Mouse (Mus musculus): ENCODE measurements around the gene Pygm.

Pygm gene

GRCm38 (mm10) chr19:6409936-6410335 lies 25.7 kb downstream of the Pygm start:
- DNase-seq (ENCODE audit: low spot score), result no peak

- no peak for DNase-seq (ENCODE audit: low spot score)
Measured at GRCm38 (mm10) chr19:6412798-6413197, 28.6 kb downstream of the Pygm start.

- DNase-seq (ENCODE audit: low spot score), result no peak
Measured at GRCm38 (mm10) chr19:6415454-6415853, 31.3 kb downstream of the Pygm start.

GRCm38 (mm10) chr19:6416124-6416770 lies 32.0 kb downstream of the Pygm start:
- DNase-seq (ENCODE audit: low spot score), result no peak

- DNase-seq (ENCODE audit: low spot score), result no peak
Measured at GRCm38 (mm10) chr19:6416894-6417761, 32.9 kb downstream of the Pygm start.

- no peak for DNase-seq (ENCODE audit: low spot score)
Measured at GRCm38 (mm10) chr19:6418233-6418879, 34.2 kb downstream of the Pygm start, which contains the start of gene Nrxn2. TSS of gene Nrxn2 (plus strand) at chr19:6418731.

GRCm38 (mm10) chr19:6418984-6419692 lies 34.9 kb downstream of the Pygm start:
- no peak for DNase-seq (ENCODE audit: low spot score)

- no peak for DNase-seq (ENCODE audit: low spot score)
Measured at GRCm38 (mm10) chr19:6419805-6420310, 35.7 kb downstream of the Pygm start.

- no peak for DNase-seq (ENCODE audit: low spot score)
Measured at GRCm38 (mm10) chr19:6420481-6421210, 36.4 kb downstream of the Pygm start.

- DNase-seq (ENCODE audit: low spot score), result no peak
Measured at GRCm38 (mm10) chr19:6421211-6421590, 37.0 kb downstream of the Pygm start.

- DNase-seq (ENCODE audit: low spot score), result no peak
Measured at GRCm38 (mm10) chr19:6422014-6422413, 37.8 kb downstream of the Pygm start.

GRCm38 (mm10) chr19:6423241-6423640 lies 39.0 kb downstream of the Pygm start:
- DNase-seq (ENCODE audit: low spot score), result no peak

- DNase-seq (ENCODE audit: low spot score), result no peak
Measured at GRCm38 (mm10) chr19:6424137-6424881, 40.1 kb downstream of the Pygm start.

GRCm38 (mm10) chr19:6425595-6425994 lies 41.4 kb downstream of the Pygm start:
- no peak for DNase-seq (ENCODE audit: low spot score)

GRCm38 (mm10) chr19:6426703-6427500 lies 42.7 kb downstream of the Pygm start:
- no peak for DNase-seq (ENCODE audit: low spot score)

GRCm38 (mm10) chr19:6427653-6428434 lies 43.6 kb downstream of the Pygm start:
- no peak for DNase-seq (ENCODE audit: low spot score)

GRCm38 (mm10) chr19:6428501-6429200 lies 44.5 kb downstream of the Pygm start:
- DNase-seq (ENCODE audit: low spot score), result no peak

GRCm38 (mm10) chr19:6443016-6443415 lies 58.8 kb downstream of the Pygm start:
- DNase-seq (ENCODE audit: low spot score), result no peak

Measured in urinary bladder, postnatal 10 days (tissue).